Mouse (Mus musculus): ENCODE results near the gene Lrrc8d. TPM values are rescaled to one million over a fixed set of nuclear protein-coding genes. Genes with fewer than 3 reads are reported as not detected.

Gene Lrrc8d
- total RNA-seq, 2 experiments from 2014 or later = 15.7 to 44.6 TPM

GRCm38 (mm10) chr5:105761848-105762482 is 62.2 kb downstream of the Lrrc8d start:
- ATAC-seq (replicated peaks; ENCODE audit: poor library complexity, severe bottlenecking) = no peak

- ATAC-seq (replicated peaks; ENCODE audit: poor library complexity, severe bottlenecking) = no peak
Measured at GRCm38 (mm10) chr5:105764369-105764768, 64.6 kb downstream of the Lrrc8d start.

- ATAC-seq (replicated peaks; ENCODE audit: poor library complexity, severe bottlenecking) = no peak
Measured at GRCm38 (mm10) chr5:105765386-105765785, 65.6 kb downstream of the Lrrc8d start.

GRCm38 (mm10) chr5:105776368-105776767 is 76.6 kb downstream of the Lrrc8d start:
- no peak for ATAC-seq (replicated peaks; ENCODE audit: poor library complexity, severe bottlenecking)

- no peak for ATAC-seq (replicated peaks; ENCODE audit: poor library complexity, severe bottlenecking)
Measured at GRCm38 (mm10) chr5:105776978-105777593, 77.3 kb downstream of the Lrrc8d start.

- no peak for ATAC-seq (replicated peaks; ENCODE audit: poor library complexity, severe bottlenecking)
Measured at GRCm38 (mm10) chr5:105777645-105778044, 77.9 kb downstream of the Lrrc8d start.

- ATAC-seq (replicated peaks; ENCODE audit: poor library complexity, severe bottlenecking) = no peak
Measured at GRCm38 (mm10) chr5:105778189-105778588, 78.4 kb downstream of the Lrrc8d start.

- no peak for ATAC-seq (replicated peaks; ENCODE audit: poor library complexity, severe bottlenecking)
Measured at GRCm38 (mm10) chr5:105778723-105779122, 79.0 kb downstream of the Lrrc8d start.

- ATAC-seq (replicated peaks; ENCODE audit: poor library complexity, severe bottlenecking) = no peak
Measured at GRCm38 (mm10) chr5:105779331-105779730, 79.6 kb downstream of the Lrrc8d start.

- no peak for ATAC-seq (replicated peaks; ENCODE audit: poor library complexity, severe bottlenecking)
Measured at GRCm38 (mm10) chr5:105783848-105784247, 84.1 kb downstream of the Lrrc8d start.

- no peak for ATAC-seq (replicated peaks; ENCODE audit: poor library complexity, severe bottlenecking)
Measured at GRCm38 (mm10) chr5:105784724-105785123, 85.0 kb downstream of the Lrrc8d start.

GRCm38 (mm10) chr5:105787577-105787976 is 87.8 kb downstream of the Lrrc8d start:
- no peak for ATAC-seq (replicated peaks; ENCODE audit: poor library complexity, severe bottlenecking)

GRCm38 (mm10) chr5:105789801-105790200 is 90.0 kb downstream of the Lrrc8d start:
- ATAC-seq (replicated peaks; ENCODE audit: poor library complexity, severe bottlenecking) = peak; percentile 77

GRCm38 (mm10) chr5:105792331-105792801 is 92.6 kb downstream of the Lrrc8d start:
- no peak for ATAC-seq (replicated peaks; ENCODE audit: poor library complexity, severe bottlenecking)

GRCm38 (mm10) chr5:105792853-105793547 is 93.2 kb downstream of the Lrrc8d start:
- no peak; the same call in 1 of the 2 replicates for ATAC-seq (replicated peaks; ENCODE audit: poor library complexity, severe bottlenecking)

GRCm38 (mm10) chr5:105793548-105793940 is 93.8 kb downstream of the Lrrc8d start:
- no peak for ATAC-seq (replicated peaks; ENCODE audit: poor library complexity, severe bottlenecking)

- ATAC-seq (replicated peaks; ENCODE audit: poor library complexity, severe bottlenecking) = peak; percentile 65
Measured at GRCm38 (mm10) chr5:105798421-105798820, 98.7 kb downstream of the Lrrc8d start.

GRCm38 (mm10) chr5:105799850-105800635 is 100.3 kb downstream of the Lrrc8d start:
- ATAC-seq (replicated peaks; ENCODE audit: poor library complexity, severe bottlenecking) = peak; percentile 57

GRCm38 (mm10) chr5:105801031-105801529 is 101.3 kb downstream of the Lrrc8d start:
- no peak for ATAC-seq (replicated peaks; ENCODE audit: poor library complexity, severe bottlenecking)

GRCm38 (mm10) chr5:105805955-105806354 is 106.2 kb downstream of the Lrrc8d start:
- no peak for ATAC-seq (replicated peaks; ENCODE audit: poor library complexity, severe bottlenecking)
